In genomic region chr7:99889175-99889880, GRCm38 (mm10) we compare ENCODE assay signal across 9 mouse cellular contexts. TPM values are rescaled to one million over a fixed set of nuclear protein-coding genes. Genes with fewer than 3 reads are reported as not detected.
A peak's percentile ranks its signal among the peaks of the same experiment; 100 is the strongest.
DNase-seq lines count a peak whose midpoint lies in the region; ATAC-seq lines count a peak whose summit lies in the region.
"Had no signal": no experiment of that assay in that cellular context is flagged by ENCODE, and none has a peak within 500 bp of the region (broad histone marks: within the 10 kb centered on the region; RNA-seq: fewer than 3 reads in every experiment).

No protein-coding gene starts in this region.

- H3K9ac ChIP-seq in embryonic facial prominence, embryonic 14.5 days (ENCODE audit: low read depth, low read length) = no peak overlapping the region
- H3K9ac ChIP-seq: embryonic facial prominence, embryonic 13.5 days had no signal

- 43% methylated on average over 10 of the region's 10 CpGs for WGBS in embryonic facial prominence, embryonic 14.5 days

- no peak overlapping the region for H3K4me2 ChIP-seq in embryonic facial prominence, embryonic 14.5 days (ENCODE audit: low read depth, low read length)
- H3K4me2 ChIP-seq: embryonic facial prominence, embryonic 13.5 days had no signal

- intact Hi-C loops in gastrocnemius, postnatal 36 days (cut with DNase I) = no loop called here

- H3K9me3 ChIP-seq in embryonic facial prominence, embryonic 14.5 days (ENCODE audit: control insufficient read depth, low read length) = no peaks in the 10 kb centered on the region
- H3K9me3 ChIP-seq: embryonic facial prominence, embryonic 13.5 days had no signal

- no peaks in the 10 kb centered on the region for H3K4me1 ChIP-seq in embryonic facial prominence, embryonic 14.5 days (ENCODE audit: control insufficient read depth, insufficient read depth, low read length)
- H3K4me1 ChIP-seq: embryonic facial prominence, embryonic 13.5 days had no signal

- no peak overlapping the region for H3K27ac ChIP-seq in embryonic facial prominence, embryonic 14.5 days (replicated peaks; ENCODE audit: low read depth, low read length)
- H3K27ac ChIP-seq: embryonic facial prominence, embryonic 13.5 days had no signal

- ATAC-seq in cerebellum, adult (ENCODE audit: insufficient number of reproducible peaks, low FRiP score, low TSS enrichment) = no peak
- ATAC-seq in embryonic facial prominence, embryonic 14.5 days (ENCODE audit: low read depth) = no peak

- H3K4me3 ChIP-seq in embryonic facial prominence, embryonic 14.5 days (ENCODE audit: low read depth, low read length) = no peak overlapping the region
- H3K4me3 ChIP-seq: embryonic facial prominence, embryonic 13.5 days had no signal

- no peaks in the 10 kb centered on the region for H3K36me3 ChIP-seq in embryonic facial prominence, embryonic 14.5 days (ENCODE audit: control insufficient read depth, insufficient read depth, low read length)
- H3K36me3 ChIP-seq: embryonic facial prominence, embryonic 13.5 days had no signal

- peak; percentile 9 for DNase-seq in cerebellum, adult 9-11 months
- DNase-seq in A20 (ENCODE audit: low read depth, low spot score) = peak; percentile 55
- peak; percentile 27 for DNase-seq in embryonic facial prominence, embryonic 14.5 days (ENCODE audit: low spot score)
- DNase-seq in mesoderm, embryonic 11.5 days (ENCODE audit: low read depth, low spot score) = peak; percentile 55
- DNase-seq in gastrocnemius, postnatal 4 days (ENCODE audit: low spot score in 2 of 2) = no peak
- no peak for DNase-seq in gastrocnemius, postnatal 36 days
- DNase-seq in ovary, postnatal 14 days (ENCODE audit: low spot score) = no peak

- H3K27me3 ChIP-seq in embryonic facial prominence, embryonic 14.5 days (replicated peaks; ENCODE audit: control insufficient read depth, insufficient read depth, low read length) = no peaks in the 10 kb centered on the region
- H3K27me3 ChIP-seq: embryonic facial prominence, embryonic 13.5 days had no signal

RNA-seq across cellular contexts. Expression of gene Spcs2, which starts 26.1 kb away (rescaled TPM):
- polyA plus RNA-seq in embryonic facial prominence, embryonic 14.5 days (2014; fragmentation: Nextera tagmentation; extraction: Ambion mirVana) = 290 and 303 TPM in 2 replicates
- total RNA-seq in gastrocnemius, postnatal 4 days (2021) = 10 to 100 TPM; 80.1 to 80.8 TPM
- 10 to 100 TPM; 67.1 to 75.1 TPM for total RNA-seq in gastrocnemius, postnatal 36 days (2021)

RNA-seq across cellular contexts. Expression of gene Xrra1, which starts 30.4 kb away (rescaled TPM):
- polyA plus RNA-seq in embryonic facial prominence, embryonic 14.5 days (2014; fragmentation: Nextera tagmentation; extraction: Ambion mirVana) = 0.42 and 0.55 TPM in 2 replicates
- 1 to 10 TPM; 2.1 to 2.4 TPM for total RNA-seq in gastrocnemius, postnatal 4 days (2021)
- under 1 TPM in 1 of 2 experiments, not detected in 1; 0.33 TPM for total RNA-seq in gastrocnemius, postnatal 36 days (2021)

Comparison
In these comparisons a context has a peak if more than half of its experiments do, and no peak if none do; other contexts are left out.
1. DNase-seq: peak in cerebellum, adult 9-11 months (single experiment), A20 (single experiment), embryonic facial prominence, embryonic 14.5 days (single experiment) and mesoderm, embryonic 11.5 days (single experiment); none in gastrocnemius, postnatal 4 days (0 of 2), gastrocnemius, postnatal 36 days (0 of 2) and ovary, postnatal 14 days (single experiment).